Mouse (Mus musculus) lung, postnatal 0 days (tissue): ENCODE measurements at regions not wholly inside any gene's neighbourhood (a gene's known extent, or its start where the extent isn't known, plus 50 kb on each side); places are given as distances from the start of the nearest gene placed in this dataset.

Experiments used
- CTCF ChIP-seq: IDR thresholded peaks from 2 replicates; pipeline ENCODE4 v1.5.1; 2016; ENCODE audit warnings: antibody characterized with exemption, mild to moderate bottlenecking
- EP300 ChIP-seq: IDR thresholded peaks from 2 replicates; pipeline ENCODE4 v1.6.1; 2016; ENCODE audit warnings: antibody characterized with exemption, mild to moderate bottlenecking, control low read depth

DNA sequence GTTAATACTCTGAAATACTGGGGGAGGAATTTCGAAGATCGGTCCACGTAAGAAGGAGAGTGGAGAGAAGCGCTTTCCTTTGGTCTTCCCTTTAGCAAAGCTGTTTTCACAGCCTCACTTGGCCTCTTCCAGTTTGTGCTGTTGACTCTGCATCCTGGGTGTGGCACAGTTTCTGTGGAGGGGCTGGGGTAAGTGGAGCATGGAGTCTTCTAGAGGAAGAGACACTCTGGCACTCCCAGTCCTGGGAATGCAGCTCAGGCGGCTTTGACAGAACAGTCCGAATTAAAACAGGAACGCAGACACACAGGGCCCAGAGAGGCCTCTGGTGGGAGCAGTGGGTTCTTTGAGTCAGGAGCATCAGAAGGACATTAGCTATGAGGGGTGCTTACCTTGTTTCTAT lies 102.6 kb downstream of the Cmpk2 start:
- TF ChIP-seq CTCF: no peak
- no peak for TF ChIP-seq EP300
